Mouse (Mus musculus): Measurements from ENCODE around the gene Ctsa. TPM values are rescaled to one million over a fixed set of nuclear protein-coding genes. Genes with fewer than 3 reads are reported as not detected.
"Not testable (repeated sequence)": the region's sequence is repeated elsewhere in the genome, so short reads cannot be mapped to it uniquely, and the experiment has no call there.

The Ctsa gene
- polyA plus RNA-seq, 1 experiment: 202 TPM

DNA sequence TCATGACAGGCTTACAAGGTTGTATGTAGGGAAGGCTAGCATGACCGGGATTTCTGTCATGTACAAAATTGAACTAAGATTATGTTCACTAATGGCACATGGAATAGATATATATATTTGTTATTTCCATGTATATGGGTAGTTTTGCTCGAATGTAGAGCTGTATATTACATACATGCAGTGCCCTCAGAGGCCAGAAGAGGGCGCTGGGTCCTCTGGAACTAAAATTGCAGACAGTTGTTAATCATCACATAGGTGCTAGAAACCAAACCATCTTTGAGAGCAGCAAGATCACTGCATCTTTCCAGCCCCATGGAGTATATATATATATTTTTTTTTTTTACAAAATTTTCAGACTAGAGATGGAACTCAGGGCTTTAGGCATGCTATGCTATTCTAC lies 13.1 kb downstream of the Ctsa start:
- no peak overlapping the region for H3K4me3 ChIP-seq
- H3K4me2 ChIP-seq (ENCODE audit: low read depth): no peak overlapping the region
- no peak for TF ChIP-seq MYOG (IDR thresholded peaks at IDR 0.05; ENCODE audit: control insufficient read depth in 1 of 3, insufficient read depth in 1 of 3, insufficient read length in 2 of 3, low read depth in 2 of 3)
- H3ac ChIP-seq (ENCODE audit: control insufficient read depth, insufficient read length): no peak overlapping the region
- no peaks in the 10 kb centered on the region for H3K27me3 ChIP-seq (ENCODE audit: control insufficient read depth, insufficient read depth, insufficient read length)
- no peaks in the 10 kb centered on the region for H3K79me2 ChIP-seq (ENCODE audit: control insufficient read depth, insufficient read depth)
- H3K36me3 ChIP-seq (ENCODE audit: control insufficient read depth, insufficient read depth): peaks cover 7% of the 10 kb centered on the region

DNA sequence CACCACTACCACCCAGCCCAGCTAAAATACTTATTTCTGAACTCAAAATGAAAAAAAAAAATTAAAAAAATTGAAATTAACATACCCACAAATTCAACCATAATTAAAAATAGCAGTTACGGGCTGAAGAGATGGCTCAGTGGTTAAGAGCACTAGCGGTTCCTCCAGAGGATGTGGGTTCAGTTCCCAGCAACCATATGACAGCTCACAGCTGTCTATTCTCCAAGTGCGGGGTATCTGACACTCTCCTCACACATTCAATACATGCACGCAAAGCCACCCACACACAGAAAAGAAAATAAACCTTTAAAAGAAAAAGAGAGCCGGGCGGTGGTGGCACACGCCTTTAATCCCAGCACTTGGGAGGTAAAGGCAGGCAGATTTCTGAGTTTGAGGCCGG lies 17.4 kb downstream of the Ctsa start:
- no peaks in the 10 kb centered on the region for H3K27me3 ChIP-seq (ENCODE audit: control insufficient read depth, insufficient read depth, insufficient read length)
- TF ChIP-seq TCF12 (IDR thresholded peaks at IDR 0.05; ENCODE audit: insufficient read depth, poor library complexity, severe bottlenecking) (peak; percentile 16), CEBPB (IDR thresholded peaks at IDR 0.05; ENCODE audit: insufficient read depth, poor library complexity, severe bottlenecking) (no peak), MYOD1 (IDR thresholded peaks at IDR 0.05; ENCODE audit: control insufficient read depth in 1 of 3, insufficient read length in 2 of 3, low read depth in 2 of 3) (peak in 1 of 3 experiments; percentile 66), MAX (IDR thresholded peaks at IDR 0.05; ENCODE audit: low read depth) (no peak), MYOG (IDR thresholded peaks at IDR 0.05; ENCODE audit: control insufficient read depth in 1 of 3, insufficient read depth in 1 of 3, insufficient read length in 2 of 3, low read depth in 2 of 3) (peak in 1 of 3 experiments; percentile 33), TCF3 (IDR thresholded peaks at IDR 0.05; ENCODE audit: insufficient read length, low read depth) (no peak), USF1 (IDR thresholded peaks at IDR 0.05; ENCODE audit: low read depth) (no peak), POLR2AphosphoS2 (IDR thresholded peaks at IDR 0.05; ENCODE audit: insufficient read length, low read depth) (no peak), POLR2A (IDR thresholded peaks at IDR 0.05; ENCODE audit: insufficient read length, low read depth) (no peak), REST (IDR thresholded peaks at IDR 0.05; ENCODE audit: insufficient read depth, insufficient read length) (no peak), E2F4 (IDR thresholded peaks at IDR 0.05; ENCODE audit: insufficient read depth) (no peak), SRF (IDR thresholded peaks at IDR 0.05; ENCODE audit: control insufficient read depth, insufficient read length, low read depth) (no peak)
- H3K4me2 ChIP-seq (ENCODE audit: low read depth): peak overlapping the region; percentile 18
- H3K4me3 ChIP-seq: no peak overlapping the region
- H3K36me3 ChIP-seq (ENCODE audit: control insufficient read depth, insufficient read depth): peaks cover 11% of the 10 kb centered on the region
- no peak overlapping the region for H3ac ChIP-seq (ENCODE audit: control insufficient read depth, insufficient read length)
- no peaks in the 10 kb centered on the region for H3K79me2 ChIP-seq (ENCODE audit: control insufficient read depth, insufficient read depth)

DNA sequence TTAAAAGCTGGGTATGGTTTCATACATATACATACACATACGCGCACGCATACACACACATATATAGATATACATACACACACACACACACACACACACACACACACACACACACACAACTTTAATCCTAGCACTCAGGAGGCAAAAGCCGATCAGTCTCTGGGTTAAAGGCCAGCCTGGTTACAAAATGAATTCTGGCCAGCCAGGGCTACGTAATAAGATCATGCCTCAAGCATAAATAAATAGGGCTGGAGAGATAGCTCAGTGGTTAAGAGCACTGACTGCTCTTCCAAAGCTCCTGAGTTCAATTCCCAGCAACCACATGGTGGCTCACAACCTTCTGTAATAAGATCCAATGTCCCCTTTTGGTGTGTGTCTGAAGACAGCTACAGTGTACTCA lies 22.9 kb downstream of the Ctsa start:
- Histone ChIP-seq H3K4me3 (peak overlapping the region; percentile 87), H3K4me2 (ENCODE audit: low read depth) (peak overlapping the region; percentile 93)
- not testable (repeated sequence) for H3K36me3 ChIP-seq (ENCODE audit: control insufficient read depth, insufficient read depth); H3K27me3 ChIP-seq (ENCODE audit: control insufficient read depth, insufficient read depth, insufficient read length); H3ac ChIP-seq (ENCODE audit: control insufficient read depth, insufficient read length); H3K79me2 ChIP-seq (ENCODE audit: control insufficient read depth, insufficient read depth)

DNA sequence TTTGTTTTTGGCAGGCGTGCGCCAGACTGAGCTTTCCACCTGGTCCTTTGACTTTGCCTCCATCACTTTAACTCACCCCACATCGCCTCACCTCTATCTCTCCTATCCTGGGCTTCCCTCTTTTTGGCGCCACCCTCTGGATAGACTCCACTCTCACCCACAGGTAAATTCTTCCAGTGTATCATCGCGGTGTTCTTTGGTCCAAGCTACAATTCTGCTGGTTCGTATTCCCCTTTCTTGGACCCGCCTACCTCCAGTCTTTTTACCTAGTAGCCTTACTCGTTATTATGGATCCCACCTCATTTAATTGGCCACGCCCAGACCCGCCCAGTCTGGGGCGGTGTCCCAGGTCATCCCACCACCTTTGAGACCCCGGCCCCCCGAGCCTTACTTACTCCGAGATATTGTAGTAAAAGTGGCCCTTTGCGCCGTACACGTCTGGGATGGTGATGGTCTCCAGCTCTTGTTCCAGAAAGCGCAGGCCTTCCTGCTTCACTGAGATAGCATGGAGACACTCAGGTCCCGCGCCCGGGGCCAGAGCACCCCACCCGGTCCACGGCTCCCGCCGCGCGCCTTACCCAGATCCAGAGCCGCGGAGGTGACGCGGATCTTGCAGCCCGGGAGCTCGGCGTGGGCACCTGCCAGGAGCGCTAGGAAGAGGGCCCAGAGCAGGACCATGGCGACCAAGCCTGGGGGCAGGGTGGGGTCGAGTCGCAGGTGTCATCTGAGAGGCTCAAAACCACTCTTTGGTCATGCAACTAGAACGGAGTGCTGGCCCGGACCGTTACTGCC lies 23.8 kb downstream of the Ctsa start:
- Histone ChIP-seq H3K4me3 (peak overlapping the region; percentile 87), H3K36me3 (ENCODE audit: control insufficient read depth, insufficient read depth) (peaks cover 5% of the 10 kb centered on the region), H3ac (ENCODE audit: control insufficient read depth, insufficient read length) (peak overlapping the region; percentile 1), H3K27me3 (ENCODE audit: control insufficient read depth, insufficient read depth, insufficient read length) (no peaks in the 10 kb centered on the region), H3K79me2 (ENCODE audit: control insufficient read depth, insufficient read depth) (no peaks in the 10 kb centered on the region), H3K4me2 (ENCODE audit: low read depth) (peak overlapping the region; percentile 93)
- TF ChIP-seq POLR2AphosphoS2 (IDR thresholded peaks at IDR 0.05; ENCODE audit: insufficient read length, low read depth) (no peak), MYOG (IDR thresholded peaks at IDR 0.05; ENCODE audit: control insufficient read depth in 1 of 3, insufficient read depth in 1 of 3, insufficient read length in 2 of 3, low read depth in 2 of 3) (no peak)

DNA sequence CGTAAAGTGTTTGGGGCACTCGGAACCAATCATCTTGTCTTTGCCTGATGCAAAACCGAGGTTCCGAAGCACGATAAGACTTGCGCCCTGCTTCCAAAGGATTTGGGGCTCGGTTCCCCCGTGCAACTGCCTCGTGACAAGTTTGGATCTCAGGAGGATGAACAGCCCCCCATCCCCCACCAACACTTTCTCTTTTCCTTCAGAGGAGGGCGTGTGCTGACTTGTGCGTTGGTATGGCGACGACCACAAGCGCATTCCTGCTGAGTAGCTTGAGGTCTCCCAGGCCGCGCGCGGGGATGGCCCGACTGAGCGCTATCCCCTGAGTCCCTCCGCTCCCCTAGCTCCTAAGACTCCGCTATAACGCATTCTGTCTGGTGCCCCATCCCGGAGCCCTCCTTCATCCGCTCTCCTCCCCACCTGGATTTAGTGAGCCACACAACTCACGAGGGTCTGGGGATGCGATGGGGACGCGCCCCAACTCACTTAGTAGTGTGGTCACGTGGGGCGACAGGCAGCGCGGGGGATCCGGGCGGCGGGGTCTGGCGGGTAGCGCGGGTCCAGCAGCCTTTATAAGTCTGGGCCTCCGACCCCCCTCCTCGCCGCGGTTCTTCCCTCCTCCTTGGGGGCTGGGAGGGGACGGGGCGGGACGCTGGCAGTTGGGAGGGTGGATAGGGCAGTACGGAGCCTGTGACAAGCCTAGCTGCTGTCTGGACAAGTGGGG lies 24.6 kb downstream of the Ctsa start, which contains the start of gene Pltp:
Gene Pltp (minus strand): TSS at position 611 of the 721 bp plus-strand sequence.
- no peaks in the 10 kb centered on the region for H3K79me2 ChIP-seq (ENCODE audit: control insufficient read depth, insufficient read depth)
- TF ChIP-seq SRF (IDR thresholded peaks at IDR 0.05; ENCODE audit: control insufficient read depth, insufficient read length, low read depth): no peak
- TF ChIP-seq MAX (IDR thresholded peaks at IDR 0.05; ENCODE audit: low read depth): peak; percentile 2
- TF ChIP-seq MYOG (IDR thresholded peaks at IDR 0.05; ENCODE audit: control insufficient read depth in 1 of 3, insufficient read depth in 1 of 3, insufficient read length in 2 of 3, low read depth in 2 of 3): peak in 1 of 3 experiments; percentile 25
- peak; percentile 72 for TF ChIP-seq POLR2A (IDR thresholded peaks at IDR 0.05; ENCODE audit: insufficient read length, low read depth)
- TF ChIP-seq USF1 (IDR thresholded peaks at IDR 0.05; ENCODE audit: low read depth): peak; percentile 65
- peak; percentile 35 for TF ChIP-seq POLR2AphosphoS2 (IDR thresholded peaks at IDR 0.05; ENCODE audit: insufficient read length, low read depth)
- H3K36me3 ChIP-seq (ENCODE audit: control insufficient read depth, insufficient read depth): no peaks in the 10 kb centered on the region
- H3K27me3 ChIP-seq (ENCODE audit: control insufficient read depth, insufficient read depth, insufficient read length): no peaks in the 10 kb centered on the region
- peak within 1 kb of the TSS; percentile 1 for H3ac ChIP-seq (ENCODE audit: control insufficient read depth, insufficient read length)
- peak within 1 kb of the TSS; percentile 87 for H3K4me3 ChIP-seq
- peak within 1 kb of the TSS; percentile 93 for H3K4me2 ChIP-seq (ENCODE audit: low read depth)

Data from myocyte (in vitro differentiated cells).